Mouse (Mus musculus): ENCODE measurements around the gene Tbc1d22a. TPM values are rescaled to one million over a fixed set of nuclear protein-coding genes. Genes with fewer than 3 reads are reported as not detected.

The Tbc1d22a gene
- polyA plus RNA-seq, 1 experiment from 2014 or later, result 13.2 TPM

DNA sequence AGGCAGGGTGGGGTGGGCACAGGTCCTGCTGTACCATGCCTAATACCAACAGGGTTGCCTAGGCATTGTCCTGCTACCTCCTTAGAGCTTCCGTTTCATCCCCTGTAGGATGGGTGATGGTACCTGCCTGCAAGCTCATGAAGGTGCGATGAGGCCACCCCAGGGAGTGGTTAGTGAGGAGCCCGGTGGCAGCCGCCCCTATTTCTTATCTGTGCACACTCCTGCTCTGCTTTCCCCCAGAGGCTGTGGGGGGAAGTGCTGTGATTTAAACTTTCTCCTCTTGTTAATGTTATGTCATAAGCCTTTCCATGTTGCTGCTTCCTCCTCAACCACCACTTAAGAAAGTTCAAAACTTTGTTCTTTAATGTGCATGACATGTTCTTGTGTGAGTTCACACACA, 38.4 kb downstream of the Tbc1d22a start:
- ATAC-seq, result no peak
- Histone ChIP-seq H3K4me3 (ENCODE audit: low read length) (no peak overlapping the region), H3K4me2 (ENCODE audit: low read length) (no peak overlapping the region), H3K4me1 (ENCODE audit: control insufficient read depth, insufficient read depth, low read depth, low read length) (peaks cover 8% of the 10 kb centered on the region), H3K27ac (ENCODE audit: low read depth, low read length) (no peak overlapping the region), H3K27me3 (replicated peaks; ENCODE audit: control insufficient read depth, insufficient read depth, low read length) (no peaks in the 10 kb centered on the region), H3K9ac (ENCODE audit: low read depth, low read length) (no peak overlapping the region), H3K36me3 (ENCODE audit: control insufficient read depth, insufficient read depth, low read length) (no peaks in the 10 kb centered on the region), H3K9me3 (ENCODE audit: control insufficient read depth, low read length) (no peaks in the 10 kb centered on the region)
- 55% methylated on average over 4 of the region's 4 CpGs for WGBS

DNA sequence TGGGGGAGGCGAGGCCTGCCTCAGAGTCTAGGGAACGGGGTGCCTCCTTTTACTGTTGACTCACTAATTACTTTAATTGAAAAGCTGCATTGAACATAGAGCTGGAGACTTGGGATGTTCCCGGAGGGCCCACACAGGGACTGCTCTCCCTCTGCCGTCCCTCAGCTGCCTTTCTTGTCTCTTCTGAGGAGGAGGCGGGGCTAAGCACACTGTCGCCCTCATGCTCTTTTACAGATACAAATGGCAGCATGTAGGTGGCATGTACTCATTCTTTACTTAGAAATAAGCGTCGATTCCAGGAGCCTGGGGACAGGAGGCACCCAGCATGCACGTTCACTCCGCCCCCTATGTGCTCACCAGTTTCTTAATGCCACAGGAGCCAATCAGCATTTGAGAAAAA, 39.2 kb downstream of the Tbc1d22a start:
- no peaks in the 10 kb centered on the region for H3K36me3 ChIP-seq (ENCODE audit: control insufficient read depth, insufficient read depth, low read length)
- no peak for ATAC-seq
- H3K4me1 ChIP-seq (ENCODE audit: control insufficient read depth, insufficient read depth, low read depth, low read length), result peaks cover 8% of the 10 kb centered on the region
- no peaks in the 10 kb centered on the region for H3K9me3 ChIP-seq (ENCODE audit: control insufficient read depth, low read length)
- no peak overlapping the region; the same call in 1 of the 2 replicates for H3K9ac ChIP-seq (ENCODE audit: low read depth, low read length)
- 25% methylated on average over 10 of the region's 10 CpGs for WGBS
- H3K4me2 ChIP-seq (ENCODE audit: low read length), result no peak overlapping the region
- H3K4me3 ChIP-seq (ENCODE audit: low read length), result no peak overlapping the region
- no peak overlapping the region for H3K27ac ChIP-seq (ENCODE audit: low read depth, low read length)
- no peaks in the 10 kb centered on the region for H3K27me3 ChIP-seq (replicated peaks; ENCODE audit: control insufficient read depth, insufficient read depth, low read length)

- no peak overlapping the region for H3K4me3 ChIP-seq (ENCODE audit: low read length)
Measured at GRCm38 (mm10) chr15:86256201-86256600, 41.9 kb downstream of the Tbc1d22a start.

GRCm38 (mm10) chr15:86256728-86257179, 42.5 kb downstream of the Tbc1d22a start:
- Histone ChIP-seq H3K27ac (ENCODE audit: low read depth, low read length) (no peak overlapping the region; the same call in 1 of the 2 replicates), H3K4me2 (ENCODE audit: low read length) (no peak overlapping the region), H3K4me3 (ENCODE audit: low read length) (no peak overlapping the region), H3K9me3 (ENCODE audit: control insufficient read depth, low read length) (no peaks in the 10 kb centered on the region), H3K9ac (ENCODE audit: low read depth, low read length) (no peak overlapping the region), H3K27me3 (replicated peaks; ENCODE audit: control insufficient read depth, insufficient read depth, low read length) (no peaks in the 10 kb centered on the region), H3K36me3 (ENCODE audit: control insufficient read depth, insufficient read depth, low read length) (no peaks in the 10 kb centered on the region), H3K4me1 (ENCODE audit: control insufficient read depth, insufficient read depth, low read depth, low read length) (peaks cover 8% of the 10 kb centered on the region)
- ATAC-seq, result peak; percentile 55; the same call in 1 of the 2 replicates
- 47% methylated on average over 4 of the region's 4 CpGs for WGBS

More at GRCm38 (mm10) chr15:86256201-86256600, 41.9 kb downstream of the Tbc1d22a start:
- Histone ChIP-seq H3K9ac (ENCODE audit: low read depth, low read length) (no peak overlapping the region), H3K36me3 (ENCODE audit: control insufficient read depth, insufficient read depth, low read length) (no peaks in the 10 kb centered on the region), H3K4me2 (ENCODE audit: low read length) (no peak overlapping the region), H3K27me3 (replicated peaks; ENCODE audit: control insufficient read depth, insufficient read depth, low read length) (no peaks in the 10 kb centered on the region), H3K27ac (ENCODE audit: low read depth, low read length) (no peak overlapping the region), H3K9me3 (ENCODE audit: control insufficient read depth, low read length) (no peaks in the 10 kb centered on the region), H3K4me1 (ENCODE audit: control insufficient read depth, insufficient read depth, low read depth, low read length) (peaks cover 8% of the 10 kb centered on the region)
- ATAC-seq, result no peak
- 81% methylated on average over 5 of the region's 5 CpGs for WGBS

- Histone ChIP-seq H3K4me2 (ENCODE audit: low read length) (no peak overlapping the region), H3K27me3 (replicated peaks; ENCODE audit: control insufficient read depth, insufficient read depth, low read length) (no peaks in the 10 kb centered on the region), H3K4me1 (ENCODE audit: control insufficient read depth, insufficient read depth, low read depth, low read length) (peaks cover 11% of the 10 kb centered on the region), H3K9me3 (ENCODE audit: control insufficient read depth, low read length) (no peaks in the 10 kb centered on the region), H3K36me3 (ENCODE audit: control insufficient read depth, insufficient read depth, low read length) (no peaks in the 10 kb centered on the region), H3K4me3 (ENCODE audit: low read length) (no peak overlapping the region), H3K27ac (ENCODE audit: low read depth, low read length) (no peak overlapping the region), H3K9ac (ENCODE audit: low read depth, low read length) (no peak overlapping the region)
- 84% methylated on average over 9 of the region's 9 CpGs for WGBS
- no peak for ATAC-seq
Measured at GRCm38 (mm10) chr15:86257916-86258685, 43.8 kb downstream of the Tbc1d22a start.

GRCm38 (mm10) chr15:86259233-86259632, 45.0 kb downstream of the Tbc1d22a start:
- peaks cover 4% of the 10 kb centered on the region; the same call in 1 of the 2 replicates for H3K4me1 ChIP-seq (ENCODE audit: control insufficient read depth, insufficient read depth, low read depth, low read length)
- no peaks in the 10 kb centered on the region for H3K36me3 ChIP-seq (ENCODE audit: control insufficient read depth, insufficient read depth, low read length)
- no peak overlapping the region for H3K9ac ChIP-seq (ENCODE audit: low read depth, low read length)
- H3K27ac ChIP-seq (ENCODE audit: low read depth, low read length), result no peak overlapping the region
- no peaks in the 10 kb centered on the region for H3K27me3 ChIP-seq (replicated peaks; ENCODE audit: control insufficient read depth, insufficient read depth, low read length)
- H3K4me3 ChIP-seq (ENCODE audit: low read length), result no peak overlapping the region
- no peak for ATAC-seq
- no peak overlapping the region for H3K4me2 ChIP-seq (ENCODE audit: low read length)
- H3K9me3 ChIP-seq (ENCODE audit: control insufficient read depth, low read length), result no peaks in the 10 kb centered on the region
- WGBS, result 73% methylated on average over 4 of the region's 4 CpGs

GRCm38 (mm10) chr15:86260111-86260510, 45.9 kb downstream of the Tbc1d22a start:
- Histone ChIP-seq H3K4me1 (ENCODE audit: control insufficient read depth, insufficient read depth, low read depth, low read length) (peaks cover 4% of the 10 kb centered on the region; the same call in 1 of the 2 replicates), H3K9me3 (ENCODE audit: control insufficient read depth, low read length) (no peaks in the 10 kb centered on the region), H3K4me2 (ENCODE audit: low read length) (no peak overlapping the region), H3K36me3 (ENCODE audit: control insufficient read depth, insufficient read depth, low read length) (no peaks in the 10 kb centered on the region), H3K27ac (ENCODE audit: low read depth, low read length) (no peak overlapping the region), H3K27me3 (replicated peaks; ENCODE audit: control insufficient read depth, insufficient read depth, low read length) (no peaks in the 10 kb centered on the region), H3K9ac (ENCODE audit: low read depth, low read length) (no peak overlapping the region), H3K4me3 (ENCODE audit: low read length) (no peak overlapping the region)
- 78% methylated on average over 4 of the region's 4 CpGs for WGBS
- no peak for ATAC-seq

GRCm38 (mm10) chr15:86264389-86264788, 50.1 kb downstream of the Tbc1d22a start:
- H3K36me3 ChIP-seq (ENCODE audit: control insufficient read depth, insufficient read depth, low read length), result no peaks in the 10 kb centered on the region
- H3K4me2 ChIP-seq (ENCODE audit: low read length), result no peak overlapping the region
- no peaks in the 10 kb centered on the region for H3K27me3 ChIP-seq (replicated peaks; ENCODE audit: control insufficient read depth, insufficient read depth, low read length)
- H3K9me3 ChIP-seq (ENCODE audit: control insufficient read depth, low read length), result no peaks in the 10 kb centered on the region
- ATAC-seq, result no peak
- no peak overlapping the region for H3K9ac ChIP-seq (ENCODE audit: low read depth, low read length)
- 82% methylated on average over 3 of the region's 3 CpGs for WGBS
- no peak overlapping the region for H3K4me3 ChIP-seq (ENCODE audit: low read length)
- H3K27ac ChIP-seq (ENCODE audit: low read depth, low read length), result no peak overlapping the region
- peaks cover 4% of the 10 kb centered on the region; the same call in 1 of the 2 replicates for H3K4me1 ChIP-seq (ENCODE audit: control insufficient read depth, insufficient read depth, low read depth, low read length)

- Histone ChIP-seq H3K4me1 (ENCODE audit: control insufficient read depth, insufficient read depth, low read depth, low read length) (peaks cover 4% of the 10 kb centered on the region; the same call in 1 of the 2 replicates), H3K36me3 (ENCODE audit: control insufficient read depth, insufficient read depth, low read length) (no peaks in the 10 kb centered on the region), H3K27me3 (replicated peaks; ENCODE audit: control insufficient read depth, insufficient read depth, low read length) (no peaks in the 10 kb centered on the region), H3K9ac (ENCODE audit: low read depth, low read length) (no peak overlapping the region), H3K27ac (ENCODE audit: low read depth, low read length) (no peak overlapping the region), H3K9me3 (ENCODE audit: control insufficient read depth, low read length) (no peaks in the 10 kb centered on the region), H3K4me2 (ENCODE audit: low read length) (no peak overlapping the region), H3K4me3 (ENCODE audit: low read length) (no peak overlapping the region)
- 58% methylated on average over 7 of the region's 7 CpGs for WGBS
- ATAC-seq, result no peak
Measured at GRCm38 (mm10) chr15:86264803-86265202, 50.5 kb downstream of the Tbc1d22a start.
